Mouse (Mus musculus) neural tube, embryonic 12.5 days (tissue): ENCODE data around the gene Rab11fip3. TPM values are rescaled to one million over a fixed set of nuclear protein-coding genes. Genes with fewer than 3 reads are reported as not detected.
"Not testable (repeated sequence)": the region's sequence is repeated elsewhere in the genome, so short reads cannot be mapped to it uniquely, and the experiment has no call there.

ENCODE experiments used
- ATAC-seq: fragments of 200-750 bp; cut with Nextera tagmentation; 2 replicates; pipeline ENCODE4 v1.8.0; 2017; ENCODE audit warnings: low read depth, mild to moderate bottlenecking, moderate TSS enrichment, moderate library complexity; ENCODE audit not compliant: low FRiP score
- H3K27ac ChIP-seq: fragments of 300-500 bp; sonication (generic); 2 replicates; pipeline ENCODE4 v1.5.1; 2016
- H3K27me3 ChIP-seq: fragments of 300-500 bp; sonication (generic); replicated peaks from 2 replicates; pipeline ENCODE4 v1.6.1; 2016; ENCODE audit warnings: mild to moderate bottlenecking
- H3K36me3 ChIP-seq: fragments of 300-500 bp; sonication (generic); 2 replicates; pipeline ENCODE4 v1.6.1; 2016; ENCODE audit warnings: mild to moderate bottlenecking
- H3K4me1 ChIP-seq: fragments of 300-500 bp; sonication (generic); 2 replicates; pipeline ENCODE4 v1.6.1; 2016
- H3K4me2 ChIP-seq: fragments of 300-500 bp; sonication (generic); replicated peaks from 2 replicates; pipeline ENCODE4 v1.6.1; 2016; ENCODE audit warnings: mild to moderate bottlenecking
- H3K4me3 ChIP-seq: fragments of 300-500 bp; sonication (generic); 2 replicates; pipeline ENCODE4 v1.5.1; 2016
- H3K9ac ChIP-seq: fragments of 300-500 bp; sonication (generic); 2 replicates; pipeline ENCODE4 v1.6.1; 2016; ENCODE audit warnings: mild to moderate bottlenecking
- H3K9me3 ChIP-seq: fragments of 300-500 bp; sonication (generic); 2 replicates; pipeline ENCODE4 v1.6.1; 2016; ENCODE audit warnings: mild to moderate bottlenecking
- WGBS: fragments of 180-500 bp; shearing (Covaris S2); methylation state at CpG from one replicate; pipeline ENCODE4 v1.1.7; 2016; 5-methylcytosine and 5-hydroxymethylcytosine counted together
- polyA plus RNA-seq: library from polyadenylated mRNA; unstranded; fragments of >200 nt; fragmentation: Nextera tagmentation; extraction: Ambion mirVana; gene quantifications from 2 replicates; pipeline ENCODE4 v1.2.1, GENCODE M21; 2016

Rab11fip3 gene
- polyA plus RNA-seq, 1 experiment from 2014 or later: 33.8 TPM

GRCm38 (mm10) chr17:26046253-26046997 is 22.9 kb downstream of the Rab11fip3 start:
- Histone ChIP-seq H3K27ac (no peak overlapping the region), H3K9ac (no peak overlapping the region), H3K4me3 (no peak overlapping the region), H3K9me3 (no peaks in the 10 kb centered on the region), H3K4me2 (no peak overlapping the region), H3K36me3 (0 out of 2 replicates have a peak, but pooled peaks cover 5% of the 10 kb centered on the region), H3K27me3 (no peaks in the 10 kb centered on the region), H3K4me1 (peaks cover 29% of the 10 kb centered on the region)
- 62% methylated on average over 10 of the region's 10 CpGs for WGBS
- no peak for ATAC-seq

GRCm38 (mm10) chr17:26045285-26045684 is 24.1 kb downstream of the Rab11fip3 start:
- Histone ChIP-seq H3K27me3 (no peaks in the 10 kb centered on the region), H3K9ac (no peak overlapping the region), H3K36me3 (no peaks in the 10 kb centered on the region), H3K27ac (0 out of 2 replicates have a peak overlapping the region, but pooled peaks have one; percentile 15), H3K4me2 (no peak overlapping the region), H3K9me3 (no peaks in the 10 kb centered on the region), H3K4me1 (peaks cover 29% of the 10 kb centered on the region), H3K4me3 (no peak overlapping the region)
- 21% methylated on average over 4 of the region's 4 CpGs for WGBS
- 0 out of 2 replicates have a peak, but pooled peaks have one; percentile 44 for ATAC-seq

GRCm38 (mm10) chr17:26043249-26043636 is 26.1 kb downstream of the Rab11fip3 start:
- H3K9ac ChIP-seq: 0 out of 2 replicates have a peak overlapping the region, but pooled peaks have one; percentile 13
- H3K4me1 ChIP-seq: peaks cover 29% of the 10 kb centered on the region
- ATAC-seq: no peak
- no peak overlapping the region for H3K4me3 ChIP-seq
- 70% methylated on average over 5 of the region's 5 CpGs for WGBS
- H3K27me3 ChIP-seq: no peaks in the 10 kb centered on the region
- no peak overlapping the region for H3K27ac ChIP-seq
- H3K9me3 ChIP-seq: no peaks in the 10 kb centered on the region
- H3K4me2 ChIP-seq: no peak overlapping the region
- no peaks in the 10 kb centered on the region for H3K36me3 ChIP-seq

- no peak overlapping the region for H3K4me2 ChIP-seq
- no peaks in the 10 kb centered on the region for H3K9me3 ChIP-seq
- H3K27me3 ChIP-seq: no peaks in the 10 kb centered on the region
- H3K4me1 ChIP-seq: peaks cover 29% of the 10 kb centered on the region
- H3K9ac ChIP-seq: 0 out of 2 replicates have a peak overlapping the region, but pooled peaks have one; percentile 13
- no peak for ATAC-seq
- H3K4me3 ChIP-seq: no peak overlapping the region
- no peaks in the 10 kb centered on the region for H3K36me3 ChIP-seq
- WGBS: 77% methylated on average over 13 of the region's 13 CpGs
- H3K27ac ChIP-seq: 0 out of 2 replicates have a peak overlapping the region, but pooled peaks have one; percentile 10
These were observed 26.6 kb downstream of the Rab11fip3 start for GRCm38 (mm10) chr17:26042599-26043248.

GRCm38 (mm10) chr17:26041111-26041802 is 28.1 kb downstream of the Rab11fip3 start:
- WGBS: 48% methylated on average over 9 of the region's 9 CpGs
- H3K36me3 ChIP-seq: peaks cover 5% of the 10 kb centered on the region; the same call in 1 of the 2 replicates
- no peak overlapping the region for H3K4me3 ChIP-seq
- ATAC-seq: no peak
- no peak overlapping the region for H3K9ac ChIP-seq
- H3K9me3 ChIP-seq: no peaks in the 10 kb centered on the region
- no peaks in the 10 kb centered on the region for H3K27me3 ChIP-seq
- no peak overlapping the region for H3K4me2 ChIP-seq
- peaks cover 20% of the 10 kb centered on the region for H3K4me1 ChIP-seq
- no peak overlapping the region for H3K27ac ChIP-seq

- not testable (repeated sequence) for H3K9me3 ChIP-seq, H3K4me2 ChIP-seq, H3K9ac ChIP-seq, H3K27ac ChIP-seq, H3K4me3 ChIP-seq, H3K27me3 ChIP-seq, ATAC-seq
- peaks cover 15% of the 10 kb centered on the region for H3K4me1 ChIP-seq
- 87% methylated on average over 8 of the region's 8 CpGs for WGBS
- peaks cover 11% of the 10 kb centered on the region; the same call in 1 of the 2 replicates for H3K36me3 ChIP-seq
These were observed 28.6 kb downstream of the Rab11fip3 start for GRCm38 (mm10) chr17:26040711-26041110.

DNA sequence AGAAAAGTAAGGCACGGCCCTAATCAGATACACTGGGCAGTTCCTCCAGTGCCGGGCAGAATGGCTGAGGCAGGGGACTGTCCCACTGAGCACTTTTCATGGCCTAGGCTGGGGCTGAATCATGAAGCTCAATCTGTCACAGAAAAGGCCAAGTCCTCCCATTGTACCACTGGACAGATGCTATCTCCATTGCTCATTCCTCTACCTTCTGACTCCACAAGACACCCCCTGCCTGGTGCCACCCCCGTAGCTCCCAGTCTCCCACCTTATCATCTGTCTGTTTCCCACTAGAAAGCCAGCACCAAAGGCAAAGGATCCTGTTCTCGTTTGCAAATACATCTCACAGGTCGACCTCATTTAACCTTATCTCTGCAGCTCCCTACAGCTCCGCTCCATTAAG is 37.3 kb downstream of the Rab11fip3 start:
- no peak overlapping the region for H3K4me2 ChIP-seq
- 88% methylated on average over 6 of the region's 6 CpGs for WGBS
- H3K4me1 ChIP-seq: no peaks in the 10 kb centered on the region
- H3K36me3 ChIP-seq: peaks cover 46% of the 10 kb centered on the region
- no peaks in the 10 kb centered on the region for H3K27me3 ChIP-seq
- no peak overlapping the region for H3K27ac ChIP-seq
- no peak for ATAC-seq
- no peak overlapping the region for H3K9ac ChIP-seq
- H3K9me3 ChIP-seq: no peaks in the 10 kb centered on the region
- no peak overlapping the region for H3K4me3 ChIP-seq

- Histone ChIP-seq H3K36me3 (peaks cover 44% of the 10 kb centered on the region), H3K27ac (no peak overlapping the region), H3K4me2 (no peak overlapping the region), H3K4me3 (no peak overlapping the region), H3K27me3 (no peaks in the 10 kb centered on the region), H3K4me1 (no peaks in the 10 kb centered on the region), H3K9me3 (no peaks in the 10 kb centered on the region), H3K9ac (no peak overlapping the region)
- ATAC-seq: no peak
- WGBS: 95% methylated on average over 5 of the region's 5 CpGs
These were observed 37.8 kb downstream of the Rab11fip3 start for GRCm38 (mm10) chr17:26031583-26031982.

- WGBS: 85% methylated on average over 4 of the region's 4 CpGs
- no peak for ATAC-seq
- Histone ChIP-seq H3K36me3 (peaks cover 34% of the 10 kb centered on the region), H3K4me3 (no peak overlapping the region), H3K4me2 (no peak overlapping the region), H3K9me3 (no peaks in the 10 kb centered on the region), H3K27ac (no peak overlapping the region), H3K4me1 (no peaks in the 10 kb centered on the region), H3K9ac (no peak overlapping the region), H3K27me3 (no peaks in the 10 kb centered on the region)
These were observed 41.1 kb downstream of the Rab11fip3 start for GRCm38 (mm10) chr17:26028261-26028660.

DNA sequence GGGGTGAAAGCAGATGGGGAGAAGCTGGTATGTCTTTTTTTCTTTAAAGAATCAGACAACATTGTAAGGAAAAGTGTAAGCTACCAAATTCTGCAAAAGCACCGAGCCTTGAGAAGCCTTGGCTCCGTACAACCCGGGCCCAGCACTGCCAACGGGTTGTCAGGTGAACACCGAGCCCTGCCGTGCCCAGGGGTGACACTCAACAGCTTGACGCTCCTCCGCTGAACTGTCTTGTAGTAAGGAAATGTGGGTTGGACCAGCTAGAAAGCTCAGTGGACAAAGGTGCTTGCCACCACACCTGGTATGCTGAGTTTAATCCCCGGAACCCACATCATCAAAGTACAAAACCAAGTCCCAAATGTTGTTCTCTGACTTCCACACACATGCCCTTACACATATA is 44.7 kb downstream of the Rab11fip3 start:
- H3K9ac ChIP-seq: no peak overlapping the region
- 98% methylated on average over 9 of the region's 9 CpGs for WGBS
- H3K4me1 ChIP-seq: no peaks in the 10 kb centered on the region
- no peak for ATAC-seq
- no peak overlapping the region for H3K27ac ChIP-seq
- no peaks in the 10 kb centered on the region for H3K9me3 ChIP-seq
- peaks cover 27% of the 10 kb centered on the region for H3K36me3 ChIP-seq
- H3K4me2 ChIP-seq: no peak overlapping the region
- H3K27me3 ChIP-seq: no peaks in the 10 kb centered on the region
- H3K4me3 ChIP-seq: no peak overlapping the region

GRCm38 (mm10) chr17:26023966-26024365 is 45.4 kb downstream of the Rab11fip3 start:
- Histone ChIP-seq H3K4me2 (no peak overlapping the region), H3K27me3 (no peaks in the 10 kb centered on the region), H3K9me3 (no peaks in the 10 kb centered on the region), H3K36me3 (peaks cover 23% of the 10 kb centered on the region), H3K9ac (no peak overlapping the region), H3K4me3 (no peak overlapping the region), H3K27ac (no peak overlapping the region), H3K4me1 (no peaks in the 10 kb centered on the region)
- no peak for ATAC-seq
- WGBS: 92% methylated on average over 8 of the region's 8 CpGs

DNA sequence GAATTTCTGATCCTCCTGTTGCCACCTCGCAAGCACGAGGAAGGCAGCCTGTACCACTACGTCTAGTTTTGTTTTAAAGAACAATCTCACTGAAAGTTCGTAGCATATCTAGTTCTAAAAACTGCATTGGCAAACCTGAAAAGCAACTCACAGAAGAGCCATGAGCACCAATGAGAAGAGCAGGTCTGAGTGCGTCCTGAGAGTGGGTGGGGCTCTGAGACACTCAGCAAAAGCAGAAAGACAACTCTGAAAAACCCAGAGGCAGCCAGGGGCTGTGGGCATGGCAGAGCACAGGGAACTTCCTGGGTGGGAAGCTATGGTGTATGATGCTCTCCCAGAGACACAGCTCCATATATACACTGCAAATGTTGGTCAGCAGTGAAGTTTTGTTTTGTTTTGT is 46.2 kb downstream of the Rab11fip3 start:
- no peak overlapping the region for H3K9ac ChIP-seq
- 97% methylated on average over 5 of the region's 5 CpGs for WGBS
- H3K27me3 ChIP-seq: no peaks in the 10 kb centered on the region
- no peak overlapping the region for H3K27ac ChIP-seq
- no peaks in the 10 kb centered on the region for H3K9me3 ChIP-seq
- no peaks in the 10 kb centered on the region for H3K4me1 ChIP-seq
- no peak overlapping the region for H3K4me3 ChIP-seq
- no peak overlapping the region for H3K4me2 ChIP-seq
- H3K36me3 ChIP-seq: peaks cover 22% of the 10 kb centered on the region
- no peak for ATAC-seq
